Mouse (Mus musculus) limb, embryonic 15.5 days (tissue): ENCODE data around the gene Pigw. TPM values are rescaled to one million over a fixed set of nuclear protein-coding genes. Genes with fewer than 3 reads are reported as not detected.

ENCODE experiments used
- ATAC-seq: fragments of 200-750 bp; cut with Nextera tagmentation; 2 replicates; pipeline ENCODE4 v1.8.0; 2017; ENCODE audit warnings: low read depth, moderate TSS enrichment; ENCODE audit not compliant: insufficient number of reproducible peaks, low FRiP score, low TSS enrichment
- H3K27ac ChIP-seq: fragments of 300-500 bp; sonication (generic); 2 replicates; pipeline ENCODE4 v1.5.1; 2015; ENCODE audit warnings: moderate library complexity, mild to moderate bottlenecking, inconsistent platforms
- H3K27me3 ChIP-seq: fragments of 300-500 bp; sonication (generic); 2 replicates; pipeline ENCODE4 v1.6.1; 2015; ENCODE audit warnings: inconsistent platforms
- H3K36me3 ChIP-seq: fragments of 300-500 bp; sonication (generic); 2 replicates; pipeline ENCODE4 v1.6.1; 2015; ENCODE audit warnings: inconsistent platforms
- H3K4me1 ChIP-seq: fragments of 300-500 bp; sonication (generic); 2 replicates; pipeline ENCODE4 v1.6.1; 2015; ENCODE audit warnings: inconsistent platforms
- H3K4me2 ChIP-seq: fragments of 300-500 bp; sonication (generic); 2 replicates; pipeline ENCODE4 v1.6.1; 2015; ENCODE audit warnings: mild to moderate bottlenecking, inconsistent platforms
- H3K4me3 ChIP-seq: fragments of 300-500 bp; sonication (generic); 2 replicates; pipeline ENCODE4 v1.5.1; 2015; ENCODE audit warnings: mild to moderate bottlenecking, inconsistent platforms
- H3K9ac ChIP-seq: fragments of 300-500 bp; sonication (generic); 2 replicates; pipeline ENCODE4 v1.6.1; 2015; ENCODE audit warnings: inconsistent platforms
- H3K9me3 ChIP-seq: fragments of 300-500 bp; sonication (generic); 2 replicates; pipeline ENCODE4 v1.6.1; 2016; ENCODE audit warnings: inconsistent platforms
- WGBS: fragments of 180-500 bp; shearing (Covaris S2); methylation state at CpG from one replicate; pipeline ENCODE4 v1.1.7; 2015; 5-methylcytosine and 5-hydroxymethylcytosine counted together
- polyA plus RNA-seq: library from polyadenylated mRNA; unstranded; fragments of >200 nt; fragmentation: Nextera tagmentation; extraction: Ambion mirVana; gene quantifications from 2 replicates; pipeline ENCODE4 v1.2.1, GENCODE M21; 2015

Pigw gene
- 1.8 and 2.5 TPM in 2 replicates for polyA plus RNA-seq

GRCm38 (mm10) chr11:84879772-84880464 is at the start of gene Pigw, which contains the start of gene Myo19:
Gene Pigw (minus strand): TSS chr11:84880285.
Gene Myo19 (plus strand): TSS chr11:84880148.
- no peaks in the 10 kb centered on the region for H3K27me3 ChIP-seq
- H3K4me2 ChIP-seq, result peak within 1 kb of the TSS; percentile 91
- H3K4me1 ChIP-seq, result peaks cover 19% of the 10 kb centered on the region
- peaks cover 19% of the 10 kb centered on the region for H3K36me3 ChIP-seq
- WGBS, result under 1% methylated on average over 79 of the region's 81 CpGs
- H3K9me3 ChIP-seq, result no peaks in the 10 kb centered on the region
- peak within 1 kb of the TSS; percentile 79 for H3K9ac ChIP-seq
- H3K4me3 ChIP-seq, result peak within 1 kb of the TSS; percentile 93
- peak within 1 kb of the TSS; percentile 93 for H3K27ac ChIP-seq
- peak; percentile 90 for ATAC-seq

- H3K27me3 ChIP-seq, result no peaks in the 10 kb centered on the region
- no peak overlapping the region for H3K9ac ChIP-seq
- H3K27ac ChIP-seq, result no peak overlapping the region
- H3K36me3 ChIP-seq, result no peaks in the 10 kb centered on the region
- no peak for ATAC-seq
- no peak overlapping the region for H3K4me3 ChIP-seq
- no peaks in the 10 kb centered on the region for H3K9me3 ChIP-seq
- WGBS, result 79% methylated on average over 8 of the region's 8 CpGs
- H3K4me1 ChIP-seq, result peaks cover 11% of the 10 kb centered on the region; the same call in 1 of the 2 replicates
- no peak overlapping the region for H3K4me2 ChIP-seq
These were observed 40.9 kb upstream of the Pigw start for GRCm38 (mm10) chr11:84920981-84921380.

- H3K36me3 ChIP-seq, result no peaks in the 10 kb centered on the region
- H3K9ac ChIP-seq, result no peak overlapping the region
- H3K4me3 ChIP-seq, result no peak overlapping the region
- H3K27me3 ChIP-seq, result no peaks in the 10 kb centered on the region
- no peak for ATAC-seq
- H3K9me3 ChIP-seq, result no peaks in the 10 kb centered on the region
- H3K4me2 ChIP-seq, result no peak overlapping the region
- 70% methylated on average over 7 of the region's 7 CpGs for WGBS
- H3K27ac ChIP-seq, result no peak overlapping the region
- H3K4me1 ChIP-seq, result peaks cover 19% of the 10 kb centered on the region
These were observed 39.9 kb upstream of the Pigw start for GRCm38 (mm10) chr11:84919951-84920350.

GRCm38 (mm10) chr11:84919276-84919675 is 39.2 kb upstream of the Pigw start:
- Histone ChIP-seq H3K9ac (no peak overlapping the region), H3K27ac (no peak overlapping the region), H3K36me3 (no peaks in the 10 kb centered on the region), H3K4me1 (peaks cover 25% of the 10 kb centered on the region), H3K27me3 (no peaks in the 10 kb centered on the region), H3K4me2 (no peak overlapping the region), H3K9me3 (no peaks in the 10 kb centered on the region), H3K4me3 (no peak overlapping the region)
- no peak for ATAC-seq
- 42% methylated on average over 3 of the region's 3 CpGs for WGBS

GRCm38 (mm10) chr11:84918425-84918824 is 38.3 kb upstream of the Pigw start:
- ATAC-seq, result no peak
- 4% methylated on average over 16 of the region's 16 CpGs for WGBS
- no peaks in the 10 kb centered on the region for H3K27me3 ChIP-seq
- H3K4me2 ChIP-seq, result peak overlapping the region; percentile 21
- no peak overlapping the region for H3K27ac ChIP-seq
- H3K4me1 ChIP-seq, result peaks cover 28% of the 10 kb centered on the region
- peaks cover 5% of the 10 kb centered on the region for H3K36me3 ChIP-seq
- H3K4me3 ChIP-seq, result no peak overlapping the region
- no peak overlapping the region for H3K9ac ChIP-seq
- no peaks in the 10 kb centered on the region for H3K9me3 ChIP-seq

GRCm38 (mm10) chr11:84916703-84917300 is 36.7 kb upstream of the Pigw start:
- WGBS, result 57% methylated on average over 7 of the region's 7 CpGs

GRCm38 (mm10) chr11:84916053-84916702 is 36.1 kb upstream of the Pigw start, which contains the start of gene Znhit3:
Gene Znhit3 (minus strand): TSS chr11:84916366.
- Histone ChIP-seq H3K4me1 (peaks cover 28% of the 10 kb centered on the region), H3K9me3 (no peaks in the 10 kb centered on the region), H3K4me2 (peak within 1 kb of the TSS; percentile 66), H3K36me3 (peaks cover 26% of the 10 kb centered on the region), H3K9ac (peak within 1 kb of the TSS; percentile 86), H3K27ac (peak within 1 kb of the TSS; percentile 48; the same call in 1 of the 2 replicates), H3K27me3 (no peaks in the 10 kb centered on the region), H3K4me3 (peak within 1 kb of the TSS; percentile 94)
- peak; percentile 81 for ATAC-seq
- WGBS, result 3% methylated on average over 34 of the region's 34 CpGs

More at GRCm38 (mm10) chr11:84916703-84917300, 36.7 kb upstream of the Pigw start:
- H3K9ac ChIP-seq, result peak overlapping the region; percentile 86; the same call in 1 of the 2 replicates
- H3K36me3 ChIP-seq, result peaks cover 20% of the 10 kb centered on the region
- H3K9me3 ChIP-seq, result no peaks in the 10 kb centered on the region
- no peaks in the 10 kb centered on the region for H3K27me3 ChIP-seq
- no peak overlapping the region for H3K27ac ChIP-seq
- H3K4me1 ChIP-seq, result peaks cover 28% of the 10 kb centered on the region
- ATAC-seq, result no peak
- H3K4me3 ChIP-seq, result peak overlapping the region; percentile 94
- peak overlapping the region; percentile 66 for H3K4me2 ChIP-seq

- Histone ChIP-seq H3K27ac (no peak overlapping the region), H3K27me3 (no peaks in the 10 kb centered on the region), H3K4me2 (0 out of 2 replicates have a peak overlapping the region, but pooled peaks have one; percentile 66), H3K9me3 (no peaks in the 10 kb centered on the region), H3K4me3 (no peak overlapping the region), H3K4me1 (peaks cover 28% of the 10 kb centered on the region), H3K9ac (no peak overlapping the region), H3K36me3 (peaks cover 40% of the 10 kb centered on the region)
- ATAC-seq, result no peak
- WGBS, result 79% methylated on average over 5 of the region's 5 CpGs
These were observed 34.6 kb upstream of the Pigw start for GRCm38 (mm10) chr11:84914673-84915072.

- Histone ChIP-seq H3K4me2 (no peak overlapping the region), H3K4me1 (peaks cover 13% of the 10 kb centered on the region), H3K9ac (no peak overlapping the region), H3K9me3 (no peaks in the 10 kb centered on the region), H3K36me3 (peaks cover 82% of the 10 kb centered on the region), H3K27ac (no peak overlapping the region), H3K4me3 (no peak overlapping the region), H3K27me3 (no peaks in the 10 kb centered on the region)
- 76% methylated on average over 4 of the region's 4 CpGs for WGBS
- no peak for ATAC-seq
These were observed 30.3 kb upstream of the Pigw start for GRCm38 (mm10) chr11:84910411-84910810.

- Histone ChIP-seq H3K4me1 (no peaks in the 10 kb centered on the region), H3K36me3 (peaks cover 93% of the 10 kb centered on the region), H3K27ac (no peak overlapping the region), H3K9me3 (no peaks in the 10 kb centered on the region), H3K4me3 (no peak overlapping the region), H3K9ac (no peak overlapping the region), H3K4me2 (no peak overlapping the region), H3K27me3 (no peaks in the 10 kb centered on the region)
- ATAC-seq, result no peak
- WGBS, result 93% methylated on average over 6 of the region's 6 CpGs
These were observed 28.4 kb upstream of the Pigw start for GRCm38 (mm10) chr11:84908480-84908879.

- ATAC-seq, result no peak
- WGBS, result 73% methylated on average over 3 of the region's 3 CpGs
- no peak overlapping the region for H3K4me2 ChIP-seq
- no peaks in the 10 kb centered on the region for H3K4me1 ChIP-seq
- H3K9me3 ChIP-seq, result no peaks in the 10 kb centered on the region
- H3K4me3 ChIP-seq, result no peak overlapping the region
- no peak overlapping the region for H3K27ac ChIP-seq
- no peak overlapping the region for H3K9ac ChIP-seq
- peaks cover 94% of the 10 kb centered on the region for H3K36me3 ChIP-seq
- no peaks in the 10 kb centered on the region for H3K27me3 ChIP-seq
These were observed 27.0 kb upstream of the Pigw start for GRCm38 (mm10) chr11:84907081-84907480.
